Mouse (Mus musculus) hindbrain, postnatal 0 days (tissue): ENCODE results near the gene Dscam. TPM values are rescaled to one million over a fixed set of nuclear protein-coding genes. Genes with fewer than 3 reads are reported as not detected.

Source experiments
- ATAC-seq: fragments of 200-750 bp; cut with Nextera tagmentation; 2 replicates; pipeline ENCODE4 v1.8.0; 2017; ENCODE audit warnings: mild to moderate bottlenecking, moderate TSS enrichment, moderate library complexity
- DNase-seq: peaks from one replicate; pipeline ENCODE4 v3.0.0-alpha.2; 2015; ENCODE audit warnings: low spot score
- H3K27ac ChIP-seq: fragments of 300-500 bp; sonication (generic); 2 replicates; pipeline ENCODE4 v1.5.1; 2014; ENCODE audit warnings: mild to moderate bottlenecking
- H3K27me3 ChIP-seq: fragments of 300-500 bp; sonication (generic); 2 replicates; pipeline ENCODE4 v1.6.1; 2014; ENCODE audit warnings: low read length, mixed read lengths; ENCODE audit not compliant: insufficient read depth
- H3K36me3 ChIP-seq: fragments of 300-500 bp; sonication (generic); 2 replicates; pipeline ENCODE4 v1.6.1; 2014; ENCODE audit warnings: low read length, mixed read lengths; ENCODE audit not compliant: insufficient read depth
- H3K4me1 ChIP-seq: fragments of 300-500 bp; sonication (generic); 2 replicates; pipeline ENCODE4 v1.6.1; 2014; ENCODE audit warnings: antibody characterized with exemption, low read length, mixed read lengths; ENCODE audit not compliant: insufficient read depth
- H3K4me2 ChIP-seq: fragments of 300-500 bp; sonication (generic); 2 replicates; pipeline ENCODE4 v1.6.1; 2014; ENCODE audit warnings: low read depth, mild to moderate bottlenecking, low read length, moderate library complexity, mixed read lengths
- H3K4me3 ChIP-seq: fragments of 300-500 bp; sonication (generic); 2 replicates; pipeline ENCODE4 v1.5.1; 2014; ENCODE audit warnings: low read length
- H3K9ac ChIP-seq: fragments of 300-500 bp; sonication (generic); replicated peaks from 2 replicates; pipeline ENCODE4 v1.6.1; 2014; ENCODE audit warnings: mild to moderate bottlenecking, low read length, moderate library complexity, mixed read lengths
- H3K9me3 ChIP-seq: fragments of 300-500 bp; sonication (generic); 2 replicates; pipeline ENCODE4 v1.6.1; 2016; ENCODE audit warnings: low read length, mixed read lengths
- CTCF ChIP-seq: IDR thresholded peaks from 2 replicates; pipeline ENCODE4 v1.5.1; 2016; ENCODE audit warnings: antibody characterized with exemption, control low read depth, low read depth
- WGBS: fragments of 180-500 bp; shearing (Covaris S2); extraction: QIAGEN DNeasy Blood & Tissue Kit; methylation state at CpG from one replicate; pipeline ENCODE4 v1.1.7; 2014; 5-methylcytosine and 5-hydroxymethylcytosine counted together
- polyA plus RNA-seq: library from polyadenylated mRNA; unstranded; fragments of >200 nt; fragmentation: Nextera tagmentation; extraction: Ambion mirVana; gene quantifications from 2 replicates; pipeline ENCODE4 v1.2.1, GENCODE M21; 2015
- total RNA-seq: library from RNA; depleted of rRNA; stranded (reverse); fragments of >200 nt; gene quantifications from 2 replicates; pipeline ENCODE4 v1.2.3, GENCODE M21; 2014

Dscam gene
- total and polyA plus RNA-seq, 2 experiments from 2014 or later, result 10.3 to 47.1 TPM

- H3K36me3 ChIP-seq, result no peaks in the 10 kb centered on the region
- WGBS, result 41% methylated on average over 25 of the region's 25 CpGs
- H3K4me3 ChIP-seq, result no peak overlapping the region
- no peak overlapping the region for H3K9ac ChIP-seq
- H3K27ac ChIP-seq, result no peak overlapping the region
- DNase-seq (peak; percentile 57), ATAC-seq (peak; percentile 53)
- TF ChIP-seq CTCF, result no peak
- peak overlapping the region; percentile 14; the same call in 1 of the 2 replicates for H3K4me2 ChIP-seq
- no peaks in the 10 kb centered on the region; the same call in 1 of the 2 replicates for H3K4me1 ChIP-seq
- no peaks in the 10 kb centered on the region for H3K9me3 ChIP-seq
- no peaks in the 10 kb centered on the region for H3K27me3 ChIP-seq
Observed at GRCm38 (mm10) chr16:96673191-96673847, 497.2 kb downstream of the Dscam start.

- Histone ChIP-seq H3K27me3 (no peaks in the 10 kb centered on the region), H3K9me3 (no peaks in the 10 kb centered on the region), H3K9ac (no peak overlapping the region), H3K4me2 (no peak overlapping the region), H3K27ac (0 out of 2 replicates have a peak overlapping the region, but pooled peaks have one; percentile 20), H3K4me1 (no peaks in the 10 kb centered on the region; the same call in 1 of the 2 replicates), H3K36me3 (no peaks in the 10 kb centered on the region), H3K4me3 (no peak overlapping the region)
- ATAC-seq (peak; percentile 49; the same call in 1 of the 2 replicates), DNase-seq (peak; percentile 85)
- 55% methylated on average over 11 of the region's 11 CpGs for WGBS
- peak; percentile 83 for TF ChIP-seq CTCF
Observed at GRCm38 (mm10) chr16:96671603-96672374, 498.8 kb downstream of the Dscam start.

GRCm38 (mm10) chr16:96669706-96670105 lies 500.8 kb downstream of the Dscam start:
- TF ChIP-seq CTCF, result no peak
- ATAC-seq (no peak), DNase-seq (no peak)
- no peaks in the 10 kb centered on the region for H3K9me3 ChIP-seq
- H3K36me3 ChIP-seq, result no peaks in the 10 kb centered on the region; the same call in 1 of the 2 replicates
- no peak overlapping the region for H3K4me2 ChIP-seq
- H3K27me3 ChIP-seq, result no peaks in the 10 kb centered on the region
- no peak overlapping the region for H3K27ac ChIP-seq
- H3K9ac ChIP-seq, result no peak overlapping the region
- no peak overlapping the region for H3K4me3 ChIP-seq
- no peaks in the 10 kb centered on the region; the same call in 1 of the 2 replicates for H3K4me1 ChIP-seq
- WGBS, result 58% methylated on average over 5 of the region's 5 CpGs

- WGBS, result 93% methylated on average over 1 of the region's 1 CpGs
- ATAC-seq, result no peak
Observed at GRCm38 (mm10) chr16:96668478-96668877, 502.1 kb downstream of the Dscam start.

GRCm38 (mm10) chr16:96661073-96661472 lies 509.5 kb downstream of the Dscam start:
- Histone ChIP-seq H3K9me3 (no peaks in the 10 kb centered on the region), H3K27ac (no peak overlapping the region), H3K27me3 (no peaks in the 10 kb centered on the region), H3K4me2 (no peak overlapping the region), H3K4me3 (no peak overlapping the region), H3K4me1 (no peaks in the 10 kb centered on the region), H3K9ac (no peak overlapping the region), H3K36me3 (no peaks in the 10 kb centered on the region; the same call in 1 of the 2 replicates)
- 86% methylated on average over 3 of the region's 3 CpGs for WGBS
- TF ChIP-seq CTCF, result peak; percentile 23; the same call in 1 of the 2 replicates
- no peak for DNase-seq
- no peak for ATAC-seq

More at GRCm38 (mm10) chr16:96668478-96668877, 502.1 kb downstream of the Dscam start:
- Histone ChIP-seq H3K9ac (no peak overlapping the region), H3K27ac (no peak overlapping the region), H3K9me3 (no peaks in the 10 kb centered on the region), H3K4me1 (no peaks in the 10 kb centered on the region; the same call in 1 of the 2 replicates), H3K4me3 (no peak overlapping the region), H3K27me3 (no peaks in the 10 kb centered on the region), H3K36me3 (no peaks in the 10 kb centered on the region; the same call in 1 of the 2 replicates), H3K4me2 (no peak overlapping the region)
- no peak for TF ChIP-seq CTCF
- DNase-seq, result no peak

- Histone ChIP-seq H3K4me2 (no peak overlapping the region), H3K27me3 (no peaks in the 10 kb centered on the region), H3K36me3 (no peaks in the 10 kb centered on the region; the same call in 1 of the 2 replicates), H3K4me3 (no peak overlapping the region), H3K9ac (no peak overlapping the region), H3K9me3 (no peaks in the 10 kb centered on the region), H3K4me1 (no peaks in the 10 kb centered on the region), H3K27ac (no peak overlapping the region)
- ATAC-seq (no peak), DNase-seq (no peak)
- 60% methylated on average over 5 of the region's 5 CpGs for WGBS
- no peak for TF ChIP-seq CTCF
Observed at GRCm38 (mm10) chr16:96659275-96659674, 511.3 kb downstream of the Dscam start.
